Mouse (Mus musculus) Muller cell, postnatal 12 days (primary cell): Measurements from ENCODE around the gene Gm17359.
A peak's percentile ranks its signal among the peaks of the same experiment; 100 is the strongest.

Experiments
- DNase-seq: peaks from one replicate; pipeline ENCODE4 v3.0.0-alpha.2; 2015; ENCODE audit errors: inconsistent ontology term

Gene Gm17359

GRCm38 (mm10) chr3:79475980-79476379, 139.5 kb downstream of the Gm17359 start:
- DNase-seq, result no peak

DNA sequence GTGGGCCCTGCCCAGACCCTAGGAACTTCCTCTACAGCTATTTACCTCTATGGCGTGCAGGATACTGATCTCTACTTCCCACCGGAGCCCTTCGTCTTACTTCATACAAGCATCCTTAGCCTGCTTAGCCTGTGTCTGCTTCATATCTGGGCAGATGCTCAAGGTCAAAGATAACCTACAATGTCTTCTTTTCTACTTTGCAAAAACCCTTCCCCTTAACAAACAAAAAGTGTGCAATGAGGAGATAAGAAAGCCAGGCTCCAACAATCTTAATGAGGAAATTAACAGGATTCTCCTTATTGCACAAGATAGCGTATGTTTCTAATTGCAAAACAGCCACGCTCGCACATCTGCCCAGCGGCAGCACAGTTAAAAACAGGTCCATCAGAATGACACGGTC, 141.9 kb downstream of the Gm17359 start:
- DNase-seq, result no peak

GRCm38 (mm10) chr3:79478880-79479279, 142.4 kb downstream of the Gm17359 start:
- DNase-seq, result no peak

GRCm38 (mm10) chr3:79484286-79485063, 148.0 kb downstream of the Gm17359 start:
- no peak for DNase-seq

GRCm38 (mm10) chr3:79488025-79488424, 151.6 kb downstream of the Gm17359 start:
- DNase-seq, result no peak

DNA sequence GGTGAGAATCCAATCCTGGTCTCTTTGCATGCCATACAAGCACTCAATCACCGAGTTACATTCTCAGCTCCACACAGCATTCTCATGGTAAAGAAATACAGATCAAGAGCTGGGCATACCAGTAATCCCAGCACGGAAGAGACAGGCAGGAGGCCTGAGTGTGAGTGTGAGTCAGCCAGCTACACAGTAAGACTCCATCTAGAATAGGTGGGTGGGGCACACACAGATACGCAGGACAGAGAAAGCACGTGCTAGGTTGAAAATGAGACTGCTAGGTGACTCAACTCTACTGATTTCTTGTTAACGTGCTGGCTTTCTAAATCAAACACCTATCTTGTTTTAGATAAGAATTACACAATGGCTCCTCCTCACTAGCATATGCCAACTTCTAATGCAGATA, 153.6 kb downstream of the Gm17359 start:
- DNase-seq, result no peak

GRCm38 (mm10) chr3:79491614-79492013, 155.2 kb downstream of the Gm17359 start:
- DNase-seq, result no peak

- DNase-seq, result no peak
These were observed 156.6 kb downstream of the Gm17359 start for GRCm38 (mm10) chr3:79493064-79493463.

- DNase-seq, result no peak
These were observed 157.6 kb downstream of the Gm17359 start for GRCm38 (mm10) chr3:79494028-79494427.

- no peak for DNase-seq
These were observed 158.7 kb downstream of the Gm17359 start for GRCm38 (mm10) chr3:79495151-79495550.

GRCm38 (mm10) chr3:79496668-79497067, 160.2 kb downstream of the Gm17359 start:
- no peak for DNase-seq

- peak; percentile 87 for DNase-seq
These were observed 163.8 kb downstream of the Gm17359 start for GRCm38 (mm10) chr3:79500279-79500678.

GRCm38 (mm10) chr3:79501166-79501728, 164.8 kb downstream of the Gm17359 start:
- DNase-seq, result peak; percentile 25
